Mouse (Mus musculus) testis, adult 2 months (tissue): ENCODE measurements around the gene Lonp2.

Experiments
- CTCF ChIP-seq: fragments of 200-500 bp; IDR thresholded peaks from 2 replicates; pipeline ENCODE4 v1.5.1; 2012; ENCODE audit warnings: low read depth, mild to moderate bottlenecking, inconsistent platforms, low read length, moderate library complexity; ENCODE audit not compliant: control insufficient read depth, insufficient read depth, insufficient replicate concordance
- POLR2A ChIP-seq: fragments of 200-500 bp; IDR thresholded peaks from 2 replicates; pipeline ENCODE4 v1.6.1; 2012; ENCODE audit warnings: low read depth, mild to moderate bottlenecking, inconsistent platforms, low read length, moderate library complexity; ENCODE audit not compliant: control insufficient read depth

DNA sequence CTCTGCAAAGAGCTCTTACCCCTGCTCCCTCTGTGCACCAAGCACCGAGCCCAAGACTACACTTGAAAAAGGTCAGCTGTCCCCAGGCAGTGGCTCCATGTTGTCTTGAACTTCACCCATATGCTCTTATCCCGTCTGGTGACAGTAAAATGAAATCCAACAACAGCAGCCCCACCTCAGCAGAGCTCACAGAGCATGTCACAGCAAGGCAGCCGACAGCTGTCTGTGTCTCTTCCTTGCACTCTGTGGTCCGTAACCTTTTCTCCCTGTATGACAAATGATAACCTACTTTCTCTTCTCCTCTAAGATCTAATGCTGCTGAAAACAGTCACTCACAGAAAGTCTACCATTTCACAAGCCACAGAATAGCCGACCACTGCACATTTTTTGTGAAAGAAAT lies 82.9 kb downstream of the Lonp2 start:
- no peak for TF ChIP-seq CTCF
- TF ChIP-seq POLR2A: no peak
